Mouse (Mus musculus) heart, postnatal 0 days (tissue): ENCODE data around the gene Cul4b. TPM values are rescaled to one million over a fixed set of nuclear protein-coding genes. Genes with fewer than 3 reads are reported as not detected.

ENCODE experiments used
- ATAC-seq: fragments of 200-750 bp; cut with Nextera tagmentation; 2 replicates; pipeline ENCODE4 v1.8.0; 2017; ENCODE audit warnings: low read depth, moderate number of reproducible peaks, moderate library complexity; ENCODE audit not compliant: insufficient read depth
- DNase-seq: peaks from one replicate; pipeline ENCODE4 v3.0.0-alpha.2; 2016; ENCODE audit warnings: low spot score
- H3K27ac ChIP-seq: fragments of 300-500 bp; sonication (generic); 2 replicates; pipeline ENCODE4 v1.5.1; 2014; ENCODE audit warnings: low read depth, mild to moderate bottlenecking
- H3K27me3 ChIP-seq: fragments of 300-500 bp; sonication (generic); 2 replicates; pipeline ENCODE4 v1.6.1; 2014; ENCODE audit warnings: low read length, mixed read lengths; ENCODE audit not compliant: control insufficient read depth, insufficient read depth
- H3K36me3 ChIP-seq: fragments of 300-500 bp; sonication (generic); replicated peaks from 2 replicates; pipeline ENCODE4 v1.6.1; 2014; ENCODE audit warnings: low read length, mixed read lengths; ENCODE audit not compliant: control insufficient read depth, insufficient read depth
- H3K4me1 ChIP-seq: fragments of 300-500 bp; sonication (generic); 2 replicates; pipeline ENCODE4 v1.6.1; 2014; ENCODE audit warnings: antibody characterized with exemption; ENCODE audit not compliant: control insufficient read depth, insufficient read depth
- H3K4me2 ChIP-seq: fragments of 300-500 bp; sonication (generic); 2 replicates; pipeline ENCODE4 v1.6.1; 2014; ENCODE audit warnings: low read depth, mild to moderate bottlenecking, low read length, moderate library complexity
- H3K4me3 ChIP-seq: fragments of 300-500 bp; sonication (generic); 2 replicates; pipeline ENCODE4 v1.5.1; 2014; ENCODE audit warnings: low read depth, low read length
- H3K9ac ChIP-seq: fragments of 300-500 bp; sonication (generic); replicated peaks from 2 replicates; pipeline ENCODE4 v1.6.1; 2014; ENCODE audit warnings: low read depth, low read length, mixed read lengths
- H3K9me3 ChIP-seq: fragments of 300-500 bp; sonication (generic); replicated peaks from 2 replicates; pipeline ENCODE4 v1.6.1; 2016; ENCODE audit warnings: low read length; ENCODE audit not compliant: control insufficient read depth
- CTCF ChIP-seq: IDR thresholded peaks from 2 replicates; pipeline ENCODE4 v1.5.1; 2016; ENCODE audit warnings: antibody characterized with exemption, control low read depth, low read depth
- EP300 ChIP-seq: IDR thresholded peaks from 2 replicates; pipeline ENCODE4 v1.6.1; 2016; ENCODE audit warnings: antibody characterized with exemption, low read depth
- WGBS: fragments of 180-500 bp; shearing (Covaris S2); extraction: QIAGEN DNeasy Blood & Tissue Kit; methylation state at CpG from one replicate; pipeline ENCODE4 v1.1.7; 2014; 5-methylcytosine and 5-hydroxymethylcytosine counted together
- polyA plus RNA-seq: library from polyadenylated mRNA; unstranded; fragments of >200 nt; fragmentation: Nextera tagmentation; extraction: Ambion mirVana; gene quantifications from 2 replicates; pipeline ENCODE4 v1.2.1, GENCODE M21; 2015
- total RNA-seq: library from RNA; depleted of rRNA; stranded (reverse); fragments of >200 nt; gene quantifications from 2 replicates; pipeline ENCODE4 v1.2.3, GENCODE M21; 2014; ENCODE audit warnings: low replicate concordance; rRNA removed

The Cul4b gene
- total RNA-seq (4.6 and 11.7 TPM in 2 replicates), polyA plus RNA-seq (8.3 and 9.5 TPM in 2 replicates)

DNA sequence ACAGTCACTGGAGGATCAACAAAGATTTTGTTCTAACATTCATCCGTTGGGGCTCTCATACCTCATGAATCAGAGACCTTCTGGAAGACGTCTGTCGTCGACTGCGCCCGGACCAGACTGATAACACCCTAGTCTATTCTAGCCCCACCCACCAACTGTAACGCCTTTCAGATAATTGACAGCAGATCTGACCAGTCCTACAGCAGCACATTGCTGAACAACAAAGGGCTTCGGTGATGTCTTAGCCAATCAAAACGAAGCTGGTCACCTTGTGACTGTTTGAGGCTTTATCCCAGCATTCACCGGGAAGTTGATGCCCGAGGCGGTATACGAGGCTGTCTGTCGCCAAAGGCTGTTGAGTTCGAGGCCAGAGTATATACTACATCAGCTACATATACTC is at the start of gene Cul4b:
TSS of gene Cul4b (minus strand) at position 119 of the 400 bp plus-strand sequence.
- 60% methylated on average over 15 of the region's 15 CpGs for whole genome bisulfite sequencing
- H3K9me3 ChIP-seq = no peaks in the 10 kb centered on the region
- H3K4me2 ChIP-seq = no peak within 1 kb of the TSS
- DNase-seq = no peak
- H3K36me3 ChIP-seq = no peaks in the 10 kb centered on the region
- H3K4me1 ChIP-seq = no peaks in the 10 kb centered on the region
- H3K4me3 ChIP-seq = no peak within 1 kb of the TSS
- TF ChIP-seq CTCF (no peak), EP300 (no peak)
- peak; percentile 64 for ATAC-seq
- H3K9ac ChIP-seq = no peak within 1 kb of the TSS
- H3K27ac ChIP-seq = no peak within 1 kb of the TSS
- no peaks in the 10 kb centered on the region for H3K27me3 ChIP-seq

DNA sequence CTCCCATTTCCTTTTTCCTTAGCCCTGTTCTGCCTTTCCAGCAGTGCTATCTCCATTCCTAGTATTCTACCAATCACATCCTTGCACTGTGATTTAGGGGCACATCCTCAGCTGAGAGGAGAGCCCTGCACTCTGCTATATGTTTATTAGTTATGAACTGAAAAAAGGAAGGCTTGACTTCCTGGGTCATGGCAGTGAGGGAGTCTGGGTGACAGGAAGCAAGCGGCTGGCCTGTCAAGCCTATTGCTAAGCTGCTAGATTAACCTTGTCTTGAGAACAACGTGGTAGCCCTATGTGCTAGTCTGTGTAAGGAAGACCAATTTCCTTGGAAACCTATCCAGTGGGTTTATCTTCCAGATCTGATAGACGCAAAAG is 25.0 kb upstream of the Cul4b start:
- H3K4me3 ChIP-seq = peak overlapping the region; percentile 59
- 12% methylated on average over 3 of the region's 3 CpGs for WGBS
- ATAC-seq (peak; percentile 77), DNase-seq (peak; percentile 36)
- TF ChIP-seq CTCF = no peak
- no peak for TF ChIP-seq EP300
- H3K36me3 ChIP-seq = no peaks in the 10 kb centered on the region
- H3K9me3 ChIP-seq = no peaks in the 10 kb centered on the region
- H3K4me2 ChIP-seq = peak overlapping the region; percentile 67
- peak overlapping the region; percentile 67 for H3K9ac ChIP-seq
- H3K27ac ChIP-seq = peak overlapping the region; percentile 89
- H3K4me1 ChIP-seq = no peaks in the 10 kb centered on the region
- no peaks in the 10 kb centered on the region for H3K27me3 ChIP-seq

DNA sequence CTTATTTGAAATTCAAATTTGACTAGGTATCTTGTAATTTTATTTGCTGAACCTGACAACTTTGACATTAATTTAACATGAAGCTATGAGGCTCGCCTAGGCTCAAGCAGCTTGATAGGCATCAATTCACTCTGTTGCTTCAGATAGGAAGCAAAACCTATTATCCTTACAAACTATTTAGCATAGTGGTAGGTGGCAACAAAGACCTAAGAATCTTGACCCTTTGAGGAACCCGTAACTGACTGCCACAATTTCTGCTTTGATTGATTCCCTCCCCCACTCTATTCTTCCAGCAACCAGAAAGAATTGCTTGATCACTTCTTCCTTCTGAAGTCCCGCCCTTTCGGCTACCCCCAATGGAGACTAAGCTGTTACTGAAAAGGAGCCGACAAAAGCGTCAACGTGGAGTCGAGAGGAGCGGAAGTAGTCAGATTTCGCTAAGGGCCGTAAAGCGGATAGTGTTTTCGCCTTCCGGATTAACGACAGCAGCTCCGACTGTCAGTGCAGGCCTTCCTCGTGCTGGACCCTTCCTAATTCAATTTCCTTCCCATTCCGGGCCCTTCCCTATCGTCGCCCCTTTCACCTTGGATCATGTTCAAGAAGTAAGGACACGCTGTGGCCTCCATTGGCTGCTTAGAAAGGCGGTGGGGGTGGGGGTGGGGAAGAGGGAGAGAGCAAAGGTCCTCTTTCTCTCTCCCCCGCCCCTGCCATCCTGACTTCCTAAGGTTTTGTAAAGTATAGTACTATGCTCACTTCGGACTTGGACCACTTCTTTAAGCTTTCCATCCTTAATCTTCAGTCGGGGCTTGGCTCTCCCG is 24.4 kb upstream of the Cul4b start, which contains the start of gene Mcts1:
TSS of gene Mcts1 (plus strand) at position 402 of the 818 bp plus-strand sequence.
- Histone ChIP-seq H3K36me3 (no peaks in the 10 kb centered on the region), H3K4me1 (no peaks in the 10 kb centered on the region), H3K27ac (peak within 1 kb of the TSS; percentile 89), H3K4me3 (peak within 1 kb of the TSS; percentile 59), H3K9ac (peak within 1 kb of the TSS; percentile 67), H3K4me2 (peak within 1 kb of the TSS; percentile 67), H3K27me3 (no peaks in the 10 kb centered on the region), H3K9me3 (no peaks in the 10 kb centered on the region)
- WGBS = 15% methylated on average over 26 of the region's 26 CpGs
- ATAC-seq = peak; percentile 91
- TF ChIP-seq EP300 = no peak
- no peak for TF ChIP-seq CTCF
- peak; percentile 84 for DNase-seq

DNA sequence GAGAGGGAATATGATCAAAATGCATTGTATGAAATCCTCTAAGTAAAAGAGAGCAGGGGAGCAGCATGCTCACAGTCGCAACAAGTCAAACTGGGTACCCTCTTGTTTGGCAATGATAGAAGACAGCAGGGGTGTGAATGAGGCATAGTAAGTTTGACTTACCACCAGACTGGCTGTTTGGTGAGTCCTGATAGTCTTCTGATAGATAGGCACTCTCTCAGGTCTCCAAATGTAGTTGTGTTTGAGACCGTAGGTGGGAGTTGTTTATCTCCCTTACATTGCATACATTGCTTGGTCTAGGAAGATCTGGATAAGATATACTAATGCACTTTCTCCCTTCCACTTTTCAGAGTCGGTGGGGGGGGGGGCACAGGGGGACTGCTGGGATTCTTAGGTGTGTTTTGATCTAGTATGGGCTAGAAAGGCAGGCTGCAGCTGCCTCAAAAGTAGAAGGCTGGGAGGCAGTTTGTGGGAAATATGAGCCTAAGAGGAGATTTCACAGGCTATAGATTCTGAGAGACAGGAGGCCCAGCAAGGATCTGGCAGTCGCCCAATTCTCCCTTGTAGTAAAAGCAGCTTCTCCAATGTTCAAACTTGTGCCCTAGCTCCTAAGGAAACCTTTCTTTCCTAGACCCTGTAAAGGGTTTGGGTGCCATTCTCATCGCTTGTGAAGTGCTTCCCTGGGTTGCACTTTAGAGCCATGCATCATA is 17.3 kb upstream of the Cul4b start:
- Histone ChIP-seq H3K27ac (no peak overlapping the region), H3K4me1 (no peaks in the 10 kb centered on the region), H3K27me3 (no peaks in the 10 kb centered on the region), H3K9me3 (no peaks in the 10 kb centered on the region), H3K36me3 (no peaks in the 10 kb centered on the region), H3K4me2 (no peak overlapping the region), H3K4me3 (no peak overlapping the region), H3K9ac (no peak overlapping the region)
- DNase-seq (no peak), ATAC-seq (no peak)
- TF ChIP-seq EP300 (no peak), CTCF (no peak)
- WGBS = 42% methylated on average over 5 of the region's 5 CpGs

DNA sequence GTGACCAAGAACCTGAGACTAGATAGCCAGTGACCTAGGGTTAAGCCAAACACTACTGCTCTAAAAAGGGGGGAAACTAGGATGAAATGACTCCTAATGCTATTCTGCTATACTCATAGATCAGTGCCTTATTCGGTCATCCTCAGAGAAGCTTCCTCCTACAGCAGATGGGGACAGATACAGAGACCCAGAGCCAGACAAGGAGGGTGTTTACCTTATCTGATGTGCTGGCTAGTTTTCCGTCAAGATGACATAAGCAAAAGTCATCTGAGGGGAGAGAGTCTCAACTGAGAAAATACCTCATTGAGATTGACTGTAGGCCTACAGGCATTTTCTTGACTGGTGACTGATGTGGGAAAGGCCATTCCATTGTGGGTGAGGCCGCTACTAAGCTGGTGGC is 15.8 kb upstream of the Cul4b start:
- no peak overlapping the region for H3K4me3 ChIP-seq
- no peak overlapping the region for H3K9ac ChIP-seq
- TF ChIP-seq CTCF = no peak
- TF ChIP-seq EP300 = no peak
- 70% methylated on average over 3 of the region's 3 CpGs for WGBS
- H3K4me2 ChIP-seq = no peak overlapping the region
- no peaks in the 10 kb centered on the region for H3K9me3 ChIP-seq
- no peak overlapping the region for H3K27ac ChIP-seq
- ATAC-seq (no peak), DNase-seq (no peak)
- H3K4me1 ChIP-seq = no peaks in the 10 kb centered on the region
- no peaks in the 10 kb centered on the region for H3K36me3 ChIP-seq
- H3K27me3 ChIP-seq = no peaks in the 10 kb centered on the region
